10 mouse cellular contexts compared by ENCODE assay signal in genomic region chr15:84668938-84669747, GRCm38 (mm10). TPM values are rescaled to one million over a fixed set of nuclear protein-coding genes. Genes with fewer than 3 reads are reported as not detected.
A peak's percentile ranks its signal among the peaks of the same experiment; 100 is the strongest.
DNase-seq lines count a peak whose midpoint lies in the region; ATAC-seq and TF ChIP-seq lines count a peak whose summit lies in the region.
"Had no signal": no experiment of that assay in that cellular context is flagged by ENCODE, and none has a peak within 500 bp of the region (broad histone marks: within the 10 kb centered on the region; RNA-seq: fewer than 3 reads in every experiment).

TSS of gene Prr5 (plus strand) at chr15:84669620.

- peaks cover 11% of the 10 kb centered on the region for H3K4me1 ChIP-seq in heart, embryonic 11.5 days (ENCODE audit: control insufficient read depth, insufficient read depth, low read length)
- H3K4me1 ChIP-seq in hindbrain, embryonic 16.5 days (ENCODE audit: control insufficient read depth, insufficient read depth, low read depth, low read length) = peaks cover 38% of the 10 kb centered on the region
- peaks cover 12% of the 10 kb centered on the region for H3K4me1 ChIP-seq in limb, embryonic 12.5 days (replicated peaks)

- H3K36me3 ChIP-seq in heart, embryonic 11.5 days (ENCODE audit: control insufficient read depth, insufficient read depth, low read length) = no peaks in the 10 kb centered on the region
- no peaks in the 10 kb centered on the region for H3K36me3 ChIP-seq in hindbrain, embryonic 16.5 days (ENCODE audit: control insufficient read depth, insufficient read depth, low read length)
- no peaks in the 10 kb centered on the region for H3K36me3 ChIP-seq in limb, embryonic 12.5 days

- TF ChIP-seq CTCF in Patski (IDR thresholded peaks at IDR 0.05) = no peak

- ATAC-seq in heart, embryonic 11.5 days (replicated peaks; ENCODE audit: insufficient number of reproducible peaks, low FRiP score, low TSS enrichment) = no peak
- ATAC-seq in Patski = no peak
- ATAC-seq in hindbrain, embryonic 16.5 days = peak; percentile 12; the same call in 1 of the 2 replicates
- ATAC-seq in limb, embryonic 12.5 days (ENCODE audit: insufficient number of reproducible peaks, insufficient read depth, low FRiP score, low TSS enrichment, low read depth) = no peak

- no peaks in the 10 kb centered on the region for H3K9me3 ChIP-seq in heart, embryonic 11.5 days (replicated peaks; ENCODE audit: control insufficient read depth, low read length)
- no peaks in the 10 kb centered on the region for H3K9me3 ChIP-seq in hindbrain, embryonic 16.5 days (ENCODE audit: control insufficient read depth, low read length)
- no peaks in the 10 kb centered on the region for H3K9me3 ChIP-seq in limb, embryonic 12.5 days

- in situ Hi-C loops in Patski (cut with MboI; ENCODE audit: low pct_unique_long_range_greater_than_20kb) = no loop called here

- no peak within 1 kb of the TSS for H3K27ac ChIP-seq in heart, embryonic 11.5 days (ENCODE audit: low read depth, low read length)
- H3K27ac ChIP-seq in hindbrain, embryonic 16.5 days (ENCODE audit: low read depth, low read length) = peak within 1 kb of the TSS; percentile 36; the same call in 1 of the 2 replicates
- no peak within 1 kb of the TSS for H3K27ac ChIP-seq in limb, embryonic 12.5 days
- H3K27ac ChIP-seq: macrophage had no signal

- no peak within 1 kb of the TSS for H3K9ac ChIP-seq in heart, embryonic 11.5 days (ENCODE audit: low read depth, low read length)
- no peak within 1 kb of the TSS for H3K9ac ChIP-seq in hindbrain, embryonic 16.5 days (ENCODE audit: low read depth, low read length)
- H3K9ac ChIP-seq in limb, embryonic 12.5 days (replicated peaks) = no peak within 1 kb of the TSS

- no peak for DNase-seq in heart, adult 11 months
- DNase-seq in Patski (ENCODE audit: low read depth, low spot score) = no peak
- peak; percentile 53 for DNase-seq in testis, postnatal 10 days (ENCODE audit: low spot score)
- no peak for DNase-seq in ovary, postnatal 14 days (ENCODE audit: low spot score)
- no peak for DNase-seq in adrenal gland, adult 18-20 months (ENCODE audit: low spot score in 2 of 2)

- H3K27me3 ChIP-seq in heart, embryonic 11.5 days (ENCODE audit: control insufficient read depth, insufficient read depth, low read length) = peaks cover 3% of the 10 kb centered on the region
- no peaks in the 10 kb centered on the region for H3K27me3 ChIP-seq in Patski
- H3K27me3 ChIP-seq in hindbrain, embryonic 16.5 days (replicated peaks; ENCODE audit: control insufficient read depth, insufficient read depth, low read length) = no peaks in the 10 kb centered on the region
- peaks cover 12% of the 10 kb centered on the region for H3K27me3 ChIP-seq in limb, embryonic 12.5 days

- POLR2A ChIA-PET in Patski (lab: Charles Lee) = no interaction called here

- WGBS in heart, embryonic 11.5 days (ENCODE audit: insufficient replicate concordance) = 65% methylated on average over 14 of the region's 14 CpGs
- 66% methylated on average over 14 of the region's 14 CpGs for WGBS in hindbrain, embryonic 16.5 days
- 80% methylated on average over 14 of the region's 14 CpGs for WGBS in limb, embryonic 12.5 days

- H3K4me3 ChIP-seq in heart, embryonic 11.5 days (ENCODE audit: low read depth, low read length) = no peak within 1 kb of the TSS
- no peak within 1 kb of the TSS for H3K4me3 ChIP-seq in hindbrain, embryonic 16.5 days (ENCODE audit: low read length)
- no peak within 1 kb of the TSS for H3K4me3 ChIP-seq in limb, embryonic 12.5 days (replicated peaks)

- CTCF ChIA-PET in Patski (lab: Charles Lee) = interaction anchor here (1.3 kb wide), 1 partner anchor 32 kb away, joined by 6 read pairs; no protein-coding TSS in a partner anchor

- H3K4me2 ChIP-seq in heart, embryonic 11.5 days = no peak within 1 kb of the TSS
- no peak within 1 kb of the TSS for H3K4me2 ChIP-seq in hindbrain, embryonic 16.5 days (ENCODE audit: low read length)
- H3K4me2 ChIP-seq in limb, embryonic 12.5 days = no peak within 1 kb of the TSS

RNA-seq across cellular contexts. Expression of gene Prr5, which starts in this region (rescaled TPM):
- 18.0 and 19.9 TPM in 2 replicates for polyA plus RNA-seq in heart, embryonic 11.5 days (2014; fragmentation: Nextera tagmentation; extraction: Ambion mirVana)
- polyA plus RNA-seq in Patski (2021) = 15.6 TPM
- polyA plus RNA-seq in hindbrain, embryonic 16.5 days (2015; fragmentation: Nextera tagmentation; extraction: Ambion mirVana) = 30.5 and 33.2 TPM in 2 replicates
- polyA plus RNA-seq in limb, embryonic 12.5 days (2016; fragmentation: Nextera tagmentation; extraction: Ambion mirVana) = 16.7 and 20.7 TPM in 2 replicates
- total RNA-seq in adrenal gland, adult 18-20 months (2021) = 10 to 100 TPM in 1 of 2 experiments, 1 to 10 TPM in 1; 5.5 to 11.0 TPM
- total RNA-seq: MEL had no signal
